Mouse (Mus musculus) layer of hippocampus, postnatal 10 days (tissue): Measurements from ENCODE around the gene Pla2g4f. TPM values are rescaled to one million over a fixed set of nuclear protein-coding genes. Genes with fewer than 3 reads are reported as not detected.

Experiments
- DNase-seq, 2 experiments: peaks; one replicate each; pipeline ENCODE4 v3.0.0; 2021; ENCODE audit warnings: low spot score in 2 of 2
- total RNA-seq, 2 experiments: library from RNA; stranded (reverse); gene quantifications; 2 replicates each; pipeline ENCODE4 v1.2.3; 2021

Pla2g4f gene
- total RNA-seq, 2 experiments from 2014 or later, result not detected

- DNase-seq, result no peak
Observed at GRCm38 (mm10) chr2:120281221-120281620, 32.7 kb downstream of the Pla2g4f start.

- DNase-seq, result peak; percentile 69 to 71
Observed at GRCm38 (mm10) chr2:120279961-120280360, 34.0 kb downstream of the Pla2g4f start.

GRCm38 (mm10) chr2:120276951-120277350 lies 37.0 kb downstream of the Pla2g4f start:
- no peak for DNase-seq

- peak in 1 of 2 experiments; percentile 32 for DNase-seq
Observed at GRCm38 (mm10) chr2:120268635-120269034, 45.3 kb downstream of the Pla2g4f start.

- DNase-seq, result no peak
Observed at GRCm38 (mm10) chr2:120265523-120265922, 48.4 kb downstream of the Pla2g4f start.

- DNase-seq, result no peak
Observed at GRCm38 (mm10) chr2:120264858-120265257, 49.1 kb downstream of the Pla2g4f start.

GRCm38 (mm10) chr2:120262876-120263275 lies 51.1 kb downstream of the Pla2g4f start:
- DNase-seq, result no peak

- no peak for DNase-seq
Observed at GRCm38 (mm10) chr2:120261346-120261745, 52.6 kb downstream of the Pla2g4f start.

GRCm38 (mm10) chr2:120256259-120256658 lies 57.7 kb downstream of the Pla2g4f start:
- no peak for DNase-seq

- no peak for DNase-seq
Observed at GRCm38 (mm10) chr2:120252644-120253043, 61.3 kb downstream of the Pla2g4f start.

Other genes starting within 250 kb of the Pla2g4f start
- gene Ehd4, start 159.6 kb downstream of the Pla2g4f start, total RNA-seq, result 1 to 10 TPM; 7.5 to 8.3 TPM
- gene Pla2g4e, start 68.8 kb downstream of the Pla2g4f start, total RNA-seq, result 10 to 100 TPM; 12.0 to 13.8 TPM
- under 1 TPM; 0.11 TPM for gene Pla2g4d, start 25.0 kb downstream of the Pla2g4f start, total RNA-seq
- gene Vps39, start 39.0 kb upstream of the Pla2g4f start, total RNA-seq, result 10 to 100 TPM; 59.3 to 62.1 TPM
- gene Ganc, start 89.7 kb upstream of the Pla2g4f start, total RNA-seq, result 10 to 100 TPM in 1 of 2 experiments, 1 to 10 TPM in 1; 7.8 to 10.8 TPM
- gene Tmem87a, start 89.9 kb upstream of the Pla2g4f start, total RNA-seq, result 10 to 100 TPM; 31.4 to 34.1 TPM
- gene Capn3, start 141.9 kb upstream of the Pla2g4f start, total RNA-seq, result 1 to 10 TPM; 4.3 to 6.6 TPM
- 100 to 1,000 TPM in 1 of 2 experiments, 10 to 100 TPM in 1; 98.3 to 101 TPM for gene Zfp106, start 249.7 kb upstream of the Pla2g4f start, total RNA-seq